Mouse (Mus musculus) neural tube, embryonic 13.5 days (tissue): ENCODE measurements around the gene Gm44790. TPM values are rescaled to one million over a fixed set of nuclear protein-coding genes. Genes with fewer than 3 reads are reported as not detected.
A peak's percentile ranks its signal among the peaks of the same experiment; 100 is the strongest.

ENCODE experiments used
- ATAC-seq: fragments of 200-750 bp; cut with Nextera tagmentation; 2 replicates; pipeline ENCODE4 v1.8.0; 2017; ENCODE audit warnings: low read depth, mild to moderate bottlenecking, moderate TSS enrichment, moderate library complexity
- H3K27ac ChIP-seq: fragments of 300-500 bp; sonication (generic); replicated peaks from 2 replicates; pipeline ENCODE4 v1.5.1; 2015; ENCODE audit warnings: moderate library complexity, mild to moderate bottlenecking, inconsistent platforms
- H3K27me3 ChIP-seq: fragments of 300-500 bp; sonication (generic); 2 replicates; pipeline ENCODE4 v1.6.1; 2015; ENCODE audit warnings: mild to moderate bottlenecking, inconsistent platforms
- H3K36me3 ChIP-seq: fragments of 300-500 bp; sonication (generic); 2 replicates; pipeline ENCODE4 v1.6.1; 2015; ENCODE audit warnings: mild to moderate bottlenecking, inconsistent platforms
- H3K4me1 ChIP-seq: fragments of 300-500 bp; sonication (generic); replicated peaks from 2 replicates; pipeline ENCODE4 v1.6.1; 2015; ENCODE audit warnings: inconsistent platforms
- H3K4me2 ChIP-seq: fragments of 300-500 bp; sonication (generic); 2 replicates; pipeline ENCODE4 v1.6.1; 2015; ENCODE audit warnings: inconsistent platforms, mild to moderate bottlenecking, moderate library complexity
- H3K4me3 ChIP-seq: fragments of 300-500 bp; sonication (generic); 2 replicates; pipeline ENCODE4 v1.5.1; 2015; ENCODE audit warnings: mild to moderate bottlenecking, inconsistent platforms
- H3K9ac ChIP-seq: fragments of 300-500 bp; sonication (generic); 2 replicates; pipeline ENCODE4 v1.6.1; 2015; ENCODE audit warnings: moderate library complexity, mild to moderate bottlenecking, inconsistent platforms
- H3K9me3 ChIP-seq: fragments of 300-500 bp; sonication (generic); 2 replicates; pipeline ENCODE4 v1.6.1; 2016; ENCODE audit warnings: inconsistent platforms
- WGBS: fragments of 180-500 bp; shearing (Covaris S2); methylation state at CpG from one replicate; pipeline ENCODE4 v1.1.7; 2015; 5-methylcytosine and 5-hydroxymethylcytosine counted together
- polyA plus RNA-seq: library from polyadenylated mRNA; unstranded; fragments of >200 nt; fragmentation: Nextera tagmentation; extraction: Ambion mirVana; gene quantifications from 2 replicates; pipeline ENCODE4 v1.2.1, GENCODE M21; 2015

The Gm44790 gene
- polyA plus RNA-seq, 1 experiment from 2014 or later = 0.50 TPM

- Histone ChIP-seq H3K9me3 (no peaks in the 10 kb centered on the region), H3K36me3 (peaks cover 42% of the 10 kb centered on the region), H3K9ac (peak overlapping the region; percentile 97), H3K27me3 (peaks cover 9% of the 10 kb centered on the region; the same call in 1 of the 2 replicates), H3K4me1 (peaks cover 34% of the 10 kb centered on the region), H3K4me3 (peak overlapping the region; percentile 91), H3K4me2 (peak overlapping the region; percentile 86), H3K27ac (no peak overlapping the region)
- WGBS = 88% methylated on average over 9 of the region's 9 CpGs
- ATAC-seq = no peak
These were observed 31.4 kb upstream of the Gm44790 start for GRCm38 (mm10) chr6:86395021-86395420.

GRCm38 (mm10) chr6:86395969-86396368, 30.5 kb upstream of the Gm44790 start:
- H3K4me1 ChIP-seq = peaks cover 34% of the 10 kb centered on the region
- H3K4me2 ChIP-seq = peak overlapping the region; percentile 86
- peak overlapping the region; percentile 94 for H3K27ac ChIP-seq
- H3K27me3 ChIP-seq = peaks cover 9% of the 10 kb centered on the region; the same call in 1 of the 2 replicates
- peak overlapping the region; percentile 97 for H3K9ac ChIP-seq
- WGBS = 14% methylated on average over 10 of the region's 10 CpGs
- peaks cover 32% of the 10 kb centered on the region for H3K36me3 ChIP-seq
- H3K9me3 ChIP-seq = no peaks in the 10 kb centered on the region
- H3K4me3 ChIP-seq = peak overlapping the region; percentile 91
- ATAC-seq = no peak

DNA sequence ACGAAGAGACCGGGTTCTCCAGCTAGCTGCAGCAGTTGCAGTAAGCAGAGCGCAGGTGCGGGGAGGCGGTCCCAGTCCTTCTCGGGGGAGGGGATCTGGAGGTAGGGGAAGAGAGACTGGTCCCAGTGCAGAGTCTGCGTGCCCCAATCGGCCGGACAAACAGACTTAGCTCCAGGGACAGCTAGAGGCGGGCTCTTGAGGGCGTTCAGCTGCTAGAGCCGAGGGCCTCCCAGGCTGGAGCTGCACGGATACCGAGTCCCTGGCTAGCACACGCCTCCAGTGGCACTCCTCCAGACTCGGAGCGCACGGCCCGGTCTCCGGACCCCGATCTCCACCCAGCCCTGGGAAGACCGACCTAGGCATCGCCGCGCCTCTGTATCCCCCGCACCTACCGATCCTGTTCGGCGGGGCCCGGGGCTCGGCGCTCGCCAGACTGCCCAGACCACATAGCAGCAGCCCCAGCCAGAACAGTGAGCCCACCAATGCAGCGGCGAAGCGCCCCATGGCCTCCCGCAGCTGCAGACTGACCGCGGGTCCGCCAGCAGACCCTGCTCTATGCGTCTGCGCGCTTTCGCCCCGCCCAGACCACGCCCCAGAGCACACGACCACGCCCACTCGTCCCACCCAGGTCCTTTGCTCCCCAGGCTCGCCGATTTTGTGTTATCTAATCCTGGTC, 29.7 kb upstream of the Gm44790 start, which contains the start of gene Pcyox1:
Gene Pcyox1 (minus strand): TSS at position 574 of the 676 bp plus-strand sequence.
- WGBS = under 1% methylated on average over 51 of the region's 51 CpGs
- ATAC-seq = peak; percentile 95
- H3K4me3 ChIP-seq = peak within 1 kb of the TSS; percentile 91
- no peaks in the 10 kb centered on the region for H3K9me3 ChIP-seq
- H3K9ac ChIP-seq = peak within 1 kb of the TSS; percentile 97
- H3K4me2 ChIP-seq = peak within 1 kb of the TSS; percentile 86
- peaks cover 25% of the 10 kb centered on the region for H3K36me3 ChIP-seq
- peaks cover 34% of the 10 kb centered on the region for H3K4me1 ChIP-seq
- peaks cover 9% of the 10 kb centered on the region; the same call in 1 of the 2 replicates for H3K27me3 ChIP-seq
- peak within 1 kb of the TSS; percentile 94 for H3K27ac ChIP-seq

- H3K4me2 ChIP-seq = peak overlapping the region; percentile 86
- no peaks in the 10 kb centered on the region for H3K9me3 ChIP-seq
- no peak for ATAC-seq
- H3K27me3 ChIP-seq = peaks cover 9% of the 10 kb centered on the region; the same call in 1 of the 2 replicates
- H3K36me3 ChIP-seq = peaks cover 18% of the 10 kb centered on the region
- peak overlapping the region; percentile 91 for H3K4me3 ChIP-seq
- WGBS = 7% methylated on average over 14 of the region's 14 CpGs
- peak overlapping the region; percentile 97 for H3K9ac ChIP-seq
- H3K4me1 ChIP-seq = peaks cover 34% of the 10 kb centered on the region
- H3K27ac ChIP-seq = peak overlapping the region; percentile 94
These were observed 29.0 kb upstream of the Gm44790 start for GRCm38 (mm10) chr6:86397257-86397980.

- Histone ChIP-seq H3K4me2 (no peak overlapping the region), H3K4me1 (peaks cover 35% of the 10 kb centered on the region), H3K9ac (no peak overlapping the region), H3K27me3 (peaks cover 9% of the 10 kb centered on the region; the same call in 1 of the 2 replicates), H3K9me3 (no peaks in the 10 kb centered on the region), H3K36me3 (peaks cover 5% of the 10 kb centered on the region), H3K27ac (no peak overlapping the region), H3K4me3 (no peak overlapping the region)
- 82% methylated on average over 2 of the region's 2 CpGs for WGBS
- no peak for ATAC-seq
These were observed 27.5 kb upstream of the Gm44790 start for GRCm38 (mm10) chr6:86398986-86399385.

DNA sequence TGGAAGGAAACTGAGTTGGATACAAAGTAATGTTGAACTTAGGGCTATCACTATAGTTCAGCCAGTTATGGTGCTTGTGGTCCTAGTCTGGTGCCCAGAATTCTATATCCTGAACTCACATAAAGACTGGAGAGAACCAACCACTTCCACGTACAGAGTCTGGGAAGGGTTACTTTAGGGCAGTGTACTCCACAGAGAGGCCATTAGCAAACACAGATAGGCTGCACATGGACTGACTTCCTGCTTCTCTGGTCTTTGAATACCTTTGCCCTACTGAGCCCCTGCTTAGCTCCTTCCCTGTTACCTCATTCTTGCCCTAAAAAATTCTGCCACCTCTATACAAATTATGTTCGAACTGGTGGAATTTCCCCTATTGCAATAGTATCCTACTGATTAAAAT, 26.5 kb upstream of the Gm44790 start:
- Histone ChIP-seq H3K36me3 (no peaks in the 10 kb centered on the region), H3K9me3 (no peaks in the 10 kb centered on the region), H3K4me2 (no peak overlapping the region), H3K9ac (no peak overlapping the region), H3K4me3 (no peak overlapping the region), H3K4me1 (peaks cover 26% of the 10 kb centered on the region), H3K27ac (no peak overlapping the region), H3K27me3 (peaks cover 9% of the 10 kb centered on the region; the same call in 1 of the 2 replicates)
- 89% methylated on average over 2 of the region's 2 CpGs for WGBS
- ATAC-seq = no peak

DNA sequence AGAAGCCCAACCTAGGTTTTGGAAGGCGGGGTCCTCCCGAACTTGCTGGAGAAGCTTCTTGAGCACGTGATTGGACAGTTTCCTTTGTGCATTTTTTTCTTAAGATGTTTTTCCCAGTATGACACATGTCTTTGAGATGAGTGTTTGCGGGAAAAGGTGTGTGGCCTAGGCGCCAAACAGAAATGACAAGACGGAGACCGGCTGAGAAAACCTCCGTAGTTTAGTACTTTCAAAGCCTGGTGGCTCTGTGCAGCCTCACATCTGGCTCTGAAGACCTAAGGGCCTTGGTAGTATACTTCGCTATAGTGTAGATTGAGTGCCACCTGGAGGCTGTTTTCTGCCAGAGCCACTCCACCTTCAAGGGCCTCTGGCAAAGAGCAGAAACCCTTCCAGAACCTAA, 25.5 kb upstream of the Gm44790 start:
- Histone ChIP-seq H3K4me2 (peak overlapping the region; percentile 32), H3K27ac (no peak overlapping the region), H3K27me3 (peaks cover 9% of the 10 kb centered on the region; the same call in 1 of the 2 replicates), H3K4me3 (0 out of 2 replicates have a peak overlapping the region, but pooled peaks have one; percentile 2), H3K4me1 (peaks cover 16% of the 10 kb centered on the region), H3K9me3 (no peaks in the 10 kb centered on the region), H3K36me3 (no peaks in the 10 kb centered on the region), H3K9ac (0 out of 2 replicates have a peak overlapping the region, but pooled peaks have one; percentile 0)
- ATAC-seq = no peak
- 8% methylated on average over 9 of the region's 9 CpGs for WGBS

DNA sequence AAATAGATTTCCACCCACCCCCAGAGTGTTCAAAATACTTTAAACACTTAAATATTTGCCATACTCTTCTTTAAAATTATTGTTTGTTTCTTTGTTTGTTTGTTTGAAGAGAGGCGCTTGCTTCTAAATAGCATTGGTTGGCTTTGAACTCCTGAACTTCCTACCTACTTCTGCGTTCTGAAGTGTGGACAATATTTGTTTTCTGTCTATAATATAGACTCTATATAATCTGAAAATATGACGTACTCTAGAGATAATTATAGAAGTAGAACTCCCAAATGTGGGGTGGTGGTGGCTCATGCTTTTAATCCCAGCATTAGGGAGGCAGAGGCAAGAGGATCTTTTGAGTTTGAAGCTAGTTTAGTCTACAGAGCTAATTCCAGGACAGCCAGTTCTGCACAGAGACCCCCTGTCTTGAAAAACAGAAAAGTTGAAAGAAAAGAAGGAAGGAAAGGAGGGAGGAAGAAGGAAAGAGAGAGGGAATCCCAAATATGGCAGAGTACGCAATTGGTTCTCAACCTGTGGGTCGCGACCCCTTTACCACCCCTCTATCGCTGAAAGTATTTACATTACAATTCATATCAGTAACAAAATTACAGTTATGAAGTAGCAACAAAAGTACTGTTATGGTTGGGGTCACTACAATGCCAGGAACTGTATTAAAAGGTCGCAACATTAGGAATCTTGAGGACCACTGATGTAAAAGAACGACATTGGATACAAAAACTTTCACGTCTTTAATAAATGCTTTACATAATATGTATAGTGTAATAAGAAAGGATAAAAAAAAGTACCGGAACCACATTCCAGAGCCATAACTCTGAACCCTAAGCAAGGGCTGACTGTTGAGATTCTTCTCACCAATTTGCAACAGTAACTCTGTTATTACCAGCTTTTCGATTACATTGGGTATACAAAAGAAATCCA, 23.5 kb upstream of the Gm44790 start:
- peak overlapping the region; percentile 55 for H3K4me2 ChIP-seq
- H3K4me1 ChIP-seq = peaks cover 24% of the 10 kb centered on the region
- 40% methylated on average over 12 of the region's 12 CpGs for WGBS
- ATAC-seq = no peak
- H3K4me3 ChIP-seq = peak overlapping the region; percentile 87
- H3K27me3 ChIP-seq = peaks cover 9% of the 10 kb centered on the region; the same call in 1 of the 2 replicates
- no peaks in the 10 kb centered on the region for H3K36me3 ChIP-seq
- H3K27ac ChIP-seq = no peak overlapping the region
- H3K9me3 ChIP-seq = no peaks in the 10 kb centered on the region
- H3K9ac ChIP-seq = peak overlapping the region; percentile 56; the same call in 1 of the 2 replicates

DNA sequence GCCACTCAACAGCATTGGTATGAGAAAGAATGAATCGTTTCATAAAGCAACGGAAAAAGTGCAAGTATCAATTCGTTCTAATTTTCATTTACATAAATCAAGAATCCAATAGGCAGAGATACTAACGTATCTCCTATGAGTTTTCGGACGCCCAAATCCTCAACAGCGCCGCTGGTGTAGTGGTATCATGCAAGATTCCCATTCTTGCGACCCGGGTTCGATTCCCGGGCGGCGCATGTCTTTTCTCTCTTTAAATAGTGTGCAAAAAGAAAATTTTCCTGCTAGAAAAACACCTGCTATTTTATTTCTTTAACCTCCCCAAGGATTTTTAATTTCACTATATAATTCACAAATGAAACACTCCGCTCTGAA, 22.7 kb upstream of the Gm44790 start:
- H3K27me3 ChIP-seq = peaks cover 5% of the 10 kb centered on the region; the same call in 1 of the 2 replicates
- under 1% methylated on average over 15 of the region's 15 CpGs for WGBS
- H3K36me3 ChIP-seq = no peaks in the 10 kb centered on the region
- H3K4me3 ChIP-seq = peak overlapping the region; percentile 87
- peak; percentile 70 for ATAC-seq
- peak overlapping the region; percentile 55 for H3K4me2 ChIP-seq
- peak overlapping the region; percentile 100 for H3K27ac ChIP-seq
- peaks cover 31% of the 10 kb centered on the region for H3K4me1 ChIP-seq
- no peaks in the 10 kb centered on the region for H3K9me3 ChIP-seq
- H3K9ac ChIP-seq = peak overlapping the region; percentile 99

- H3K9me3 ChIP-seq = no peaks in the 10 kb centered on the region
- H3K9ac ChIP-seq = peak within 1 kb of the TSS; percentile 99
- H3K27ac ChIP-seq = peak within 1 kb of the TSS; percentile 100
- H3K4me3 ChIP-seq = peak within 1 kb of the TSS; percentile 87
- peak; percentile 97 for ATAC-seq
- H3K36me3 ChIP-seq = no peaks in the 10 kb centered on the region
- peak within 1 kb of the TSS; percentile 83 for H3K4me2 ChIP-seq
- peaks cover 36% of the 10 kb centered on the region for H3K4me1 ChIP-seq
- under 1% methylated on average over 62 of the region's 62 CpGs for WGBS
- H3K27me3 ChIP-seq = no peaks in the 10 kb centered on the region
These were observed 22.2 kb upstream of the Gm44790 start, which contains the start of gene Tia1 for GRCm38 (mm10) chr6:86404100-86404861. Gene Tia1 (plus strand): TSS chr6:86404219.

- H3K9me3 ChIP-seq = no peaks in the 10 kb centered on the region
- H3K36me3 ChIP-seq = no peaks in the 10 kb centered on the region
- ATAC-seq = no peak
- peak overlapping the region; percentile 99 for H3K9ac ChIP-seq
- peaks cover 43% of the 10 kb centered on the region for H3K4me1 ChIP-seq
- H3K27ac ChIP-seq = peak overlapping the region; percentile 100
- WGBS = under 1% methylated on average over 11 of the region's 11 CpGs
- H3K4me3 ChIP-seq = peak overlapping the region; percentile 87
- no peaks in the 10 kb centered on the region for H3K27me3 ChIP-seq
- H3K4me2 ChIP-seq = peak overlapping the region; percentile 83
These were observed 21.5 kb upstream of the Gm44790 start for GRCm38 (mm10) chr6:86404996-86405395.
